Mouse (Mus musculus): Measurements from ENCODE around the gene 9030612E09Rik.

Gene 9030612E09Rik

DNA sequence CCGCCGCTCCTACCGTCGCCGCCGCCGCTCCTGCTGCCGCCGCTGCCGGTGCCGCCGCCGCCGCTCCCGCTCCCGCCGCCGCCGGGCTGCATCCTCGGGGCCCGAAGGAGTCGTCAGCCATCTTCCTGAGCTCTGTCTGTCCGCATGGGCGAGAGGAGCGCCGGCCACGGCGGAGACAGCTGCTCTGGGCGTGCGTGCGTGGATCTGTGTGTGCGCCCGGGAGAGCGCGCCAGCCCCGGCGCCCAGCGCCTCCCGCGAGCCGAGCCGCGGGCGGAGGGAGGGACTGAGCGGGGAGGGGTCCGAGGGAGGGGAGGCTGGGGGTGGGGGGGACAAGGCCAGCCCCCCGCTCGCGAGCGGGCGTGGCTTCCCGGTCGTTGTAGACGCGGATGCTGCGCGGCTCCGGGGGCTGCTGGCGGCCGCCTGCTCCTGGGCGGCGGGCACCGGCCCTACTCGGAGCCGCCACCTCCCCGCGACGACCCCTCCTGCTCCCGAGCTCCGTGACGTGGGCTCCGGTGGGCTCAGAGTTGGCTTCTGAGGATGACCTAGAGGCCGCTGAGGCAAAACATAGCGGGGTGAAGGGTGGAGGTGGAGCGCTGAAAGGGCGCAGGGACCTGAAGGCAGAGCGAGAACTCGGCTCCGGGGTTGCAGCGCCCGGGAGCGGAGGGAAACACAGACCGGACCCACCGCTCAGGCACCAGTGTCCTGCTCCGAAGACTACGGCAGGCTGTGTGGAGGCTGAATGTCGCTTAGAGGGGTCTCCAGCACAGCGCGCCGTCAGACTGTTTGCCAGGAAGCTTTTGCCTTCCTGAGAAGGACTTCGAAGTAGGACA lies at the start of gene 9030612E09Rik, which contains the start of gene Sobp:
Gene 9030612E09Rik, plus strand, starts transcription at position 379 of the 830 bp plus-strand sequence.
Gene Sobp, minus strand, starts transcription at position 205 of the 830 bp plus-strand sequence.
- in situ Hi-C loops (cut with MboI, MseI) = no loop called here

- in situ Hi-C loops (cut with MboI, MseI) = no loop called here
Measured at GRCm38 (mm10) chr10:43128750-43129149, 45.8 kb upstream of the 9030612E09Rik start.

- in situ Hi-C loops (cut with MboI, MseI) = no loop called here
Measured at GRCm38 (mm10) chr10:43134027-43134426, 40.5 kb upstream of the 9030612E09Rik start.

GRCm38 (mm10) chr10:43143173-43143572 lies 31.3 kb upstream of the 9030612E09Rik start:
- in situ Hi-C loops (cut with MboI, MseI) = no loop called here

DNA sequence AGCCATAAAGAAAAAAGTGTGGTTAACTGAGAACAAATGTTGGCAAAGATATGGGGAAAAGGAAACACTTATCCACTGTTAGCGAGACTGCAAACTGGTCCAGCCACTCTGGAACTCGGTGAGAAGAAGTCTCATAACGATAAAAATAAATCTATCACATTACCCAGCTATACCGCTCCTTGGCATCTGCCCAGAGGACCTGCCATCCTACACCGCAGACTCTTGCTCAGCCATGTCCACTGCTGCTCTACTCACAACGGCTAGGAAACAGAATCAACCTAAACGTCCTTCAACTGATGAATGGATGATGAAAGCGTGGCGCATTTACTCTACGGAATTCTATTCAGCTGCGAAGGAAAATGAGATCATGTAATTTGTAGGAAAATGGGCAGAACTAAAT lies 26.0 kb upstream of the 9030612E09Rik start:
- in situ Hi-C loops (cut with MboI, MseI) = no loop called here

GRCm38 (mm10) chr10:43152643-43153042 lies 21.9 kb upstream of the 9030612E09Rik start:
- in situ Hi-C loops (cut with MboI, MseI) = no loop called here

- in situ Hi-C loops (cut with MboI, MseI) = no loop called here
Measured at GRCm38 (mm10) chr10:43155046-43155560, 19.4 kb upstream of the 9030612E09Rik start.

DNA sequence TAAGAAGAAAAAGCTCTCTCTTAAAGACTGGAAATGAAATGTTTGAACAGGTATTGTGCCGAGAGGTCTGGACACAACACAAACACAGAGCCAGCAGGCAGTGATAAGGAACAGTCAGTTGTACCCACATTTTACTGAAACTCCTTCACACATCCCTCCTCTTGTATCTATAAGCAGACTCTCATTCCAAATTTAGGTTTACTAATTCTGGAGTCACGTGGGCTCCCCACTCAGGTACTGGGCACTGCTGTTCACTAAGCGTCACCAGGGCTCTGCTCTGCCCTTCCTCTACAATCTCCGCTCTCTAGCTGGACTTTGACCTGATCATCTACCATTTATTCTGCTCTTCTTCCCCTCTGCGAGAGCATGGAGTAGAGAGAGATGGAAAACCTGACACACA lies 15.6 kb upstream of the 9030612E09Rik start:
- in situ Hi-C loops (cut with MboI, MseI) = no loop called here

GRCm38 (mm10) chr10:43159333-43159732 lies 15.2 kb upstream of the 9030612E09Rik start:
- in situ Hi-C loops (cut with MboI, MseI) = no loop called here

GRCm38 (mm10) chr10:43162318-43162717 lies 12.2 kb upstream of the 9030612E09Rik start:
- in situ Hi-C loops (cut with MboI, MseI) = no loop called here

- in situ Hi-C loops (cut with MboI, MseI) = no loop called here
Measured at GRCm38 (mm10) chr10:43164406-43164805, 10.1 kb upstream of the 9030612E09Rik start.

DNA sequence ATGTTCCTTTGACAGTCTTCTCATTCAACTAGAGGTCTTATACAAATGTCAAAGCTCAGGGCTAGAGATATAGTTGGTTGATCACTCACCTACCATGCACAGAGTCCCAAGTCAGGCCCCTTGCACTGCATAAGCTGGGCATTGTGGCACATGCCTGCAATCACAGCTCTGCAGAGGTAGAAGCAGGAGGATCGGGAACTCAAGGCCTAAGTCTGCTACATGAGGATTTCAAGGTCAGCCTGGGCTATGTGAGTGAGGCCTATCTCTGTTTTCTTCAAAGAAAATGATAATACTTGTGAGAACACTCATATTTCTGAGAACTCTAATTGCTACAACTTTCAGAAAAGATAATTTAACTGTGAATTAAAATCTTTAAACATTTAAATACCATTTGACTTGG lies 8.4 kb upstream of the 9030612E09Rik start:
- in situ Hi-C loops (cut with MboI, MseI) = no loop called here

- in situ Hi-C loops (cut with MboI, MseI) = no loop called here
Measured at GRCm38 (mm10) chr10:43166817-43167216, 7.7 kb upstream of the 9030612E09Rik start.

DNA sequence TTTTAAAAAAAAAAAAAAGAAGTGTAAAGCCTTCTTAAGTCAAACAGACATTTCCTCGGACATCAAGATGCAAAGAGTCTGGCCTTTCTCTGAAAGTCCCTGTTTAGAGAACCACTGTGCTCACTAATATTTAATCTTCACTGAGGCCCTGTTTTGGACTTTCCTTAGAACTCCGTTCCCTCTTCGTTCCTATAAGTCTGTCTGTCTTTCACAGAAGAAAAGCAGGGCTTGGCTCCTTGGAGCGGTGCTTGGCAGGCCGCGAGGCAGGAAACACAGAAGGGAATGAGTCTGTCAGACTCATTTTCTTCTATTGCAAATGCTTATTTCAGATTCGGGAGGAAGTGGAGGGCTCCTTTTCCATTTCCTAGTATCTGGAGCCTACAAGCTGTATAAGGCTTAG lies 5.7 kb upstream of the 9030612E09Rik start:
- in situ Hi-C loops (cut with MboI, MseI) = no loop called here

GRCm38 (mm10) chr10:43171106-43171505 lies 3.4 kb upstream of the 9030612E09Rik start:
- in situ Hi-C loops (cut with MboI, MseI) = no loop called here

DNA sequence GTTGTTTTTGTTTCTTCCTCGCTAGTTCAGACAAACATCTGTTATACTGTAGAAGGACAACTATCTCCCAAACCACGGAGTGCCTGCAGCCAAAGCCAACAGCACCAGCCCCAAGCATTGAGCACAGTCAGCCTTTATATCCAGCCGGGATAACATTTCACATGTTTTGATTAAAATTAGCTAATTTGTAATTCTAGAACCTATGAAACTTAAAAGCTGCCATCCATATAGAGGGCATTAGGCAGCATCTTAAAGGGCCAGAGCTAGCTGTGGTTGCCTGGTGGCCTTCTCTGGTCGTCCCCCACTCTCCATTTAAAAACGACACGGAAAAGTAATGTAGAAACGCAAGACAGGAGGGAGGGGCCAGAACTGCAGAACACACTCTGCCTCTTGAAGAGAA lies 2.4 kb upstream of the 9030612E09Rik start:
- in situ Hi-C loops (cut with MboI, MseI) = no loop called here

DNA sequence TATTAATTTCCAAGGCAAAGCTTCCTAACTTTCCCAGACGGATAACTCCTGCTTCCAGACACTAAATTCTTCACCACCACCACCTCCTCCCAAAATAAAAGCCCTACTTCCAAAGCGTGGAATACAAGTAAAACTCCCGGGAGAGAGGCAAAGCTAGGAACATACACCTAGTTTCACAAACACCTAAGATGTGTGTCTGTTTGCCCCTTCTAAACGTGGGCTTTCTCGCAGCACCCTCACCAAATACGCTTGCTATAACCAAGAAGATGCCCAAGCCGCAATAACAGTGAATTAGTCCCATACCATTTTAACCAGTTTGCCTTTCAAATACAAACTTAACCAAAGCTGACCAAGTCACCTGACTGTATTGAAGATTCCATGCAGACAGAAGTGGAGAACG lies 1.9 kb upstream of the 9030612E09Rik start:
- in situ Hi-C loops (cut with MboI, MseI) = no loop called here

- in situ Hi-C loops (cut with MboI, MseI) = no loop called here
Measured at GRCm38 (mm10) chr10:43173141-43173827, 1.2 kb upstream of the 9030612E09Rik start.

DNA sequence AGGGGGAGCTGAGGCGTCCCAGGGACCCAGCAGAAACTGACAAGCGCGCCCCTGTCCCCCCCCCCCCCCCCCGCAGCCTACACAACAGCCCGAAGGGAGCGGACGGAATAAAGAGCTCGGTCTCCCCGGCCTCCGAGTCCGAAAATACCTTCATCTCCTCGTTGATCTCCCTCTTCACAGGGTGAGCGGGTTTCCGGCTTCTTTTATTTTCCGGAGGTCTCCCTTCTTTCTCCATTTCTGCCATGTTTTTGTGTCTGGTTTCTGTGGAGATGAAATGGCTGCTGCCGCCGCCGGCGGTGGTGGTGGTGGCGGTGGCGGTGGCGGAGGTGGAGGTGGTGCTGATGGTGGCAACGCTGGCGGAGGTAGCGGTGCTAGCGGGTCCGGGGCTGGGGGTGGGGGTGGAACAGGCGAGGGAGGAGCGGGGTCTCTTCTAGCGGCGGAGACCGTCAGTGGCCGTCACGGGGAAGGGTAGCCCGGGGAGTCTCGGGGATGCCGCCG lies 627 bp upstream of the 9030612E09Rik start:
- in situ Hi-C loops (cut with MboI, MseI) = no loop called here

- in situ Hi-C loops (cut with MboI, MseI) = no loop called here
Measured at GRCm38 (mm10) chr10:43175156-43175601, 675 bp downstream of the 9030612E09Rik start.

GRCm38 (mm10) chr10:43180313-43180912 lies 5.9 kb downstream of the 9030612E09Rik start:
- in situ Hi-C loops (cut with MboI, MseI) = no loop called here

DNA sequence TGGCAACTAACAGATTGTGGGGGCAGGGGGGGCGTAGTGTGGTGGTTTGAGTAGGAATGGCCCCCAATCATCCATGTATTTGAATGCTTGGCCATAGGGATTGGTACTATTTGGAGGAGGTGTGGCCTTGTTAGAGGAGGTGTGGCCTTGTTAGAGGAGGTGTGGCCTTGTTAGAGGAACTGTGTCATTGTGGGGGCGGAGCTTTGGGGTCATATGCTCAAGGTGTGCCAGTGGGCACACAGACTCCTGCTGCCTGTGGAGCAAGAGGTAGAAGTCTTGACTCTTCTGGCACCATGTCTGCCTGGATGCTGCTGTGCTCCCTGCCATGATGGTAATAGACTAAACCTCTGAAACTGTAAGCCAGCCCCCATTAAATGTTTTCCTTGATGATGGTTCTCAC lies 25.7 kb downstream of the 9030612E09Rik start:
- in situ Hi-C loops (cut with MboI, MseI) = no loop called here
